Mouse (Mus musculus) frontal cortex, adult 2 months (tissue): ENCODE measurements around the gene Gm16451. TPM values are rescaled to one million over a fixed set of nuclear protein-coding genes. Genes with fewer than 3 reads are reported as not detected.
"Not testable (repeated sequence)": the region's sequence is repeated elsewhere in the genome, so short reads cannot be mapped to it uniquely, and the experiment has no call there.

Experiments
- DNase-seq, 2 experiments: peaks; one replicate each; pipeline ENCODE4 v3.0.0; 2022; ENCODE audit warnings: low spot score in 1 of 2; ENCODE audit errors: extremely low spot score in 1 of 2
- polyA plus RNA-seq: library from polyadenylated mRNA; depleted of rRNA; stranded (reverse); fragments of >200 nt; gene quantifications from 2 replicates; pipeline ENCODE4 v1.2.3, GENCODE M21; 2012; rRNA removed

Gene Gm16451
- polyA plus RNA-seq = not detected in 2 replicates

DNA sequence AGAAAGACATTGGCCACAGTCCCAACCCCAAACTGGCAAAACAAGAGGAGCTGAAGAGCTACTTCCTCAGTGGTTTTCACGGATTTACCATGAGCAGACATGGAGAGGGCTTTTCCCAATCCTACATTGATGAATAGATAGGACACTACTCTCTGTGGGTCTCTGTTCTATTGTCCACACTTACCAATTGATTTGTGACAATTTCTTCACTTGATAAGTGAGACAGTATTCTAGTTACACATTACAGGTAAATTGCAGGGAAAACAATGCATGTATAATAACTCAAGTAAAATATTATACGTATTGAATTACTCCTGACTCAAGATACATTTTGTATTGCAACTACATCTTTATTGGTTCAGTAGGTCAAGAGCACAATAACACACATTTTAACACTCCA lies at the start of gene Gm16451:
Gm16451 (minus strand) TSS at position 101 of the 400 bp plus-strand sequence.
- not testable (repeated sequence) for DNase-seq

GRCm38 (mm10) chr7:22163935-22164334 lies 45.9 kb upstream of the Gm16451 start, which contains the start of gene Vmn1r142:
Vmn1r142 (minus strand) TSS chr7:22164035.
- DNase-seq = not testable (repeated sequence)

DNA sequence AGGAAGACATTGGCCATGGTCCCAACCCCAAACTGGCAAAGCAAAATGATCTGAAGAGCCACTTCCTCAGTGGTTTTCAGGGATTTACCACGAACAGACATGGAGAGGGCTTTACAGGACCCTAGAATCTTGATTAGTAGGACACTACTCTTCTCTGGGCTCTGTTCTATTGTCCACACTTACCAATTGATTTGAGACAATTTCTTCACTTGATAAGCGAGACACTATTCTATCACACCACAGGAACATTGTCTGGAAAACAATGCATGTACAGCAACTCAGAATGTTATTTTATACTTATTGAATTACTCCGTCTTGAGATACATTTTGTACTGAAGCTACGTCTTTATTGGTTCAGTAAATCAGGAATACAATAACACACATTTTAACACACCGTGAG lies 16.6 kb upstream of the Gm16451 start, which contains the start of gene Gm10666:
Gm10666 (minus strand) TSS at position 101 of the 400 bp plus-strand sequence.
- not testable (repeated sequence) for DNase-seq

GRCm38 (mm10) chr7:22068757-22069156 lies 49.3 kb downstream of the Gm16451 start, which contains the start of gene Vmn1r139:
Vmn1r139 (plus strand) TSS chr7:22069057.
- not testable (repeated sequence) for DNase-seq

Other genes starting within 250 kb of the Gm16451 start
- not detected in 2 replicates for gene Gm5891, start 197.0 kb downstream of the Gm16451 start, polyA plus RNA-seq
- gene Vmn1r137, start 123.7 kb downstream of the Gm16451 start, polyA plus RNA-seq = not detected in 2 replicates
- gene Vmn1r138, start 89.3 kb downstream of the Gm16451 start, polyA plus RNA-seq = not detected in 2 replicates
- not detected in 2 replicates for gene Gm6176, start 61.9 kb downstream of the Gm16451 start, polyA plus RNA-seq
- gene Vmn1r139, start 49.2 kb downstream of the Gm16451 start, polyA plus RNA-seq = not detected in 2 replicates
- gene Gm10666, start 16.5 kb upstream of the Gm16451 start, polyA plus RNA-seq = not detected in 2 replicates
- not detected in 2 replicates for gene Vmn1r142, start 45.8 kb upstream of the Gm16451 start, polyA plus RNA-seq
- not detected in 2 replicates for gene Vmn1r143, start 71.1 kb upstream of the Gm16451 start, polyA plus RNA-seq
- not detected in 2 replicates for gene Gm8653, start 83.0 kb upstream of the Gm16451 start, polyA plus RNA-seq
- not detected in 2 replicates for gene Gm8453, start 111.2 kb upstream of the Gm16451 start, polyA plus RNA-seq
- gene Gm4187, start 211.5 kb upstream of the Gm16451 start, polyA plus RNA-seq = not detected in 2 replicates